In genomic region chr6:25709250-25709895, GRCm38 (mm10) we compare ENCODE assay signal across 9 mouse cellular contexts. TPM values are rescaled to one million over a fixed set of nuclear protein-coding genes. Genes with fewer than 3 reads are reported as not detected.
A peak's percentile ranks its signal among the peaks of the same experiment; 100 is the strongest.
DNase-seq lines count a peak whose midpoint lies in the region; ATAC-seq and TF ChIP-seq lines count a peak whose summit lies in the region.
"Had no signal": no experiment of that assay in that cellular context is flagged by ENCODE, and none has a peak within 500 bp of the region (broad histone marks: within the 10 kb centered on the region; RNA-seq: fewer than 3 reads in every experiment).

No protein-coding gene starts in this region.

- H3K4me3 ChIP-seq in heart, embryonic 11.5 days (ENCODE audit: low read depth, low read length): no peak overlapping the region
- no peak overlapping the region for H3K4me3 ChIP-seq in kidney, postnatal 0 days (replicated peaks; ENCODE audit: low read depth, low read length)
- no peak overlapping the region for H3K4me3 ChIP-seq in stomach, embryonic 16.5 days (replicated peaks; ENCODE audit: low read length)

- H3K4me2 ChIP-seq in heart, embryonic 11.5 days: no peak overlapping the region
- no peak overlapping the region for H3K4me2 ChIP-seq in kidney, postnatal 0 days (ENCODE audit: low read length)
- no peak overlapping the region for H3K4me2 ChIP-seq in stomach, embryonic 16.5 days (ENCODE audit: low read depth, low read length)

- ATAC-seq in heart, embryonic 11.5 days (replicated peaks; ENCODE audit: insufficient number of reproducible peaks, low FRiP score, low TSS enrichment): no peak
- ATAC-seq in kidney, postnatal 0 days (replicated peaks; ENCODE audit: low FRiP score, low read depth): no peak; the same call in 1 of the 2 replicates
- ATAC-seq in stomach, embryonic 16.5 days (ENCODE audit: insufficient read depth, low FRiP score): peak; percentile 53; the same call in 1 of the 2 replicates

- peak; percentile 41 for DNase-seq in heart, postnatal 4 days
- DNase-seq in NIH3T3 (ENCODE audit: low read depth): peak; percentile 52
- DNase-seq in embryo, embryonic 11 days: peak; percentile 44
- DNase-seq in kidney, postnatal 0 days (ENCODE audit: low spot score): peak; percentile 66
- DNase-seq in lung, postnatal 36 days: peak; percentile 7
- no peak for DNase-seq in thymus, postnatal 36 days

- no peak overlapping the region for H3K27ac ChIP-seq in heart, embryonic 11.5 days (ENCODE audit: low read depth, low read length)
- H3K27ac ChIP-seq in kidney, postnatal 0 days: no peak overlapping the region
- H3K27ac ChIP-seq in stomach, embryonic 16.5 days (ENCODE audit: low read length): no peak overlapping the region

- WGBS in heart, embryonic 11.5 days (ENCODE audit: insufficient replicate concordance): 57% methylated on average over 6 of the region's 6 CpGs
- whole genome bisulfite sequencing in kidney, postnatal 0 days: 41% methylated on average over 6 of the region's 6 CpGs
- WGBS in stomach, embryonic 16.5 days: 17% methylated on average over 6 of the region's 6 CpGs

- no peaks in the 10 kb centered on the region for H3K4me1 ChIP-seq in heart, embryonic 11.5 days (ENCODE audit: control insufficient read depth, insufficient read depth, low read length)
- no peaks in the 10 kb centered on the region for H3K4me1 ChIP-seq in kidney, postnatal 0 days (replicated peaks; ENCODE audit: insufficient read depth, low read length)
- H3K4me1 ChIP-seq in stomach, embryonic 16.5 days (ENCODE audit: control insufficient read depth, insufficient read depth, low read length): no peaks in the 10 kb centered on the region

- no peaks in the 10 kb centered on the region for H3K36me3 ChIP-seq in heart, embryonic 11.5 days (ENCODE audit: control insufficient read depth, insufficient read depth, low read length)
- H3K36me3 ChIP-seq in kidney, postnatal 0 days (ENCODE audit: insufficient read depth, low read length): no peaks in the 10 kb centered on the region
- H3K36me3 ChIP-seq in stomach, embryonic 16.5 days (ENCODE audit: control insufficient read depth, insufficient read depth, low read length): no peaks in the 10 kb centered on the region

- H3K27me3 ChIP-seq in heart, embryonic 11.5 days (ENCODE audit: control insufficient read depth, insufficient read depth, low read length): no peaks in the 10 kb centered on the region
- no peaks in the 10 kb centered on the region for H3K27me3 ChIP-seq in kidney, postnatal 0 days (ENCODE audit: insufficient read depth, low read length)
- no peaks in the 10 kb centered on the region for H3K27me3 ChIP-seq in stomach, embryonic 16.5 days (ENCODE audit: control insufficient read depth, insufficient read depth, low read length)

- H3K9me3 ChIP-seq in heart, embryonic 11.5 days (replicated peaks; ENCODE audit: control insufficient read depth, low read length): no peaks in the 10 kb centered on the region
- H3K9me3 ChIP-seq in kidney, postnatal 0 days (replicated peaks; ENCODE audit: low read length): no peaks in the 10 kb centered on the region
- H3K9me3 ChIP-seq in stomach, embryonic 16.5 days (replicated peaks; ENCODE audit: control insufficient read depth, low read length): no peaks in the 10 kb centered on the region

- H3K9ac ChIP-seq in heart, embryonic 11.5 days (ENCODE audit: low read depth, low read length): no peak overlapping the region
- no peak overlapping the region for H3K9ac ChIP-seq in kidney, postnatal 0 days (ENCODE audit: low read depth, low read length)
- no peak overlapping the region for H3K9ac ChIP-seq in stomach, embryonic 16.5 days (ENCODE audit: low read length)

- TF ChIP-seq CTCF in kidney, postnatal 0 days (IDR thresholded peaks at IDR 0.05; ENCODE audit: low read depth): peak; percentile 65

RNA-seq across cellular contexts. Expression of gene Gpr37, which starts 18.8 kb away (rescaled TPM):
- under 1 TPM; 0.21 to 0.68 TPM for total RNA-seq in heart, postnatal 4 days (2021)
- polyA plus RNA-seq in heart, embryonic 11.5 days (2014; fragmentation: Nextera tagmentation; extraction: Ambion mirVana): 0.59 and 0.65 TPM in 2 replicates
- 0.18 and 0.22 TPM in 2 replicates for polyA plus RNA-seq in kidney, postnatal 0 days (2015; fragmentation: Nextera tagmentation; extraction: Ambion mirVana)
- 2.9 and 3.7 TPM in 2 replicates for polyA plus RNA-seq in stomach, embryonic 16.5 days (2015; fragmentation: Nextera tagmentation; extraction: Ambion mirVana)
- polyA plus RNA-seq: small intestine, adult 2 months had no signal

Comparison
In these comparisons a context has a peak if more than half of its experiments do, and no peak if none do; other contexts are left out.
1. DNase-seq: peak in heart, postnatal 4 days (single experiment), NIH3T3 (single experiment), embryo, embryonic 11 days (single experiment), kidney, postnatal 0 days (single experiment) and lung, postnatal 36 days (single experiment); none in thymus, postnatal 36 days (0 of 2).